Mouse (Mus musculus): ENCODE measurements around the gene Hoxd4. TPM values are rescaled to one million over a fixed set of nuclear protein-coding genes. Genes with fewer than 3 reads are reported as not detected.

Hoxd4 gene
- polyA plus RNA-seq, 1 experiment = 0.06 TPM

DNA sequence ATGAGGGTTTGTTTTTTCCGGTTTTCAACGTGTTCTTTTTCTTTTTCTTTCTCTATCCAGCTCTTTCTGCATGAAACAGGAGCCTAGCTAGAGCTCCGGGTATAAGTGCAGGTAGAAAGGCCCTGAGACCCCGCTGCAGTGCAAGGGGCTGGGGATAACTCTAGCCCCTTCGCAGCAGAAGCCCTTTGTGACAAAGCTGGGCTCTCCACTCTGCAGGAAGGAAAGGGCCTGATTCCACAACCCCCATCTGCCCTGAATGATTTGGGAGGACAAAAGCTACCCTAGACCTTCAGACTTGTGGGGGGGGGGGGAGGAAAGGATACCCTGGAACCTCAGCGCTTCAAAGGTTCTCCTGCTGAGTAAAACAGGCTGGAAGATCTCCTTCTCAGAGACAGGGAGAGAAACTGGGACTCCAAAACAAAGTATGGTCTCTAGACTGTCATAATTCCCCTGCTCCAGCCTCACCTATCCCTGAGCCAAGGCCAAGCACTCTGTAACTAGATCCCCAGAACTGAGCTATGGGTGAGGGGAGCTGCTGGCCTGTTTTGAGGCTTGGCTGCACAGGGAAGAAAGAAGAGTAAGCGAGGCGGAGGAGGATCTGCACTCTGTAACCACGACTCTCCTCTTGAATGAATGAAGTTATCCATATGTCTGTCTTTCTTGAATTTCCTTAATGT is 35.2 kb upstream of the Hoxd4 start:
- no peaks in the 10 kb centered on the region for H3K4me1 ChIP-seq (ENCODE audit: control insufficient read depth)
- H3K27me3 ChIP-seq (ENCODE audit: control insufficient read depth) = peaks cover 100% of the 10 kb centered on the region
- no peaks in the 10 kb centered on the region for H3K36me3 ChIP-seq (ENCODE audit: control insufficient read depth)
- H3K9me3 ChIP-seq (ENCODE audit: control insufficient read depth, low read length) = no peaks in the 10 kb centered on the region; the same call in 1 of the 2 replicates
- H3K4me3 ChIP-seq (replicated peaks) = no peak overlapping the region
- TF ChIP-seq TAL1 (IDR thresholded peaks at IDR 0.05; ENCODE audit: low read length) = no peak
- no peak for TF ChIP-seq GATA1 (IDR thresholded peaks at IDR 0.05; ENCODE audit: low read length)

DNA sequence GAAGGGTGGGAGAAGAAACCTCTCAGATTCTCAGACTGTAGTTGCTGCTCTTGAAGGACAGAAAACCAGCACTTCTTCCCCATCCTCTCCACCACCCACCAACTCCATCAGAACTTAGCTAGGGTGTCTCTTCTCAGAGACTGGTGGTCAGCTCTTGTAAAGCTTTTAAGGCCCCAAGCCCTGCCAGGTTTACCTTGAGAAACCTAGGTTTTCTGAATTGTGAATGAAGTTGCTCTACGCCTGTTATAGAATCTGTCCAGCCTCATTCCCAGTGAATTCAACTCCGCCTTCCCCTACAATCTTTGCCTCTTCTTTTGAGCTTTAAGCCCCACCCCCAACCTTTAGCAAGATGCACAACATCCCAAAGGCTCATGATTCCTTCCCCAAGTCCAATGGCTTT is 34.6 kb upstream of the Hoxd4 start:
- Histone ChIP-seq H3K27me3 (ENCODE audit: control insufficient read depth) (peaks cover 100% of the 10 kb centered on the region), H3K4me1 (ENCODE audit: control insufficient read depth) (no peaks in the 10 kb centered on the region), H3K4me3 (replicated peaks) (no peak overlapping the region), H3K36me3 (ENCODE audit: control insufficient read depth) (no peaks in the 10 kb centered on the region), H3K9me3 (ENCODE audit: control insufficient read depth, low read length) (no peaks in the 10 kb centered on the region; the same call in 1 of the 2 replicates)
- TF ChIP-seq GATA1 (IDR thresholded peaks at IDR 0.05; ENCODE audit: low read length) (no peak), TAL1 (IDR thresholded peaks at IDR 0.05; ENCODE audit: low read length) (no peak)

DNA sequence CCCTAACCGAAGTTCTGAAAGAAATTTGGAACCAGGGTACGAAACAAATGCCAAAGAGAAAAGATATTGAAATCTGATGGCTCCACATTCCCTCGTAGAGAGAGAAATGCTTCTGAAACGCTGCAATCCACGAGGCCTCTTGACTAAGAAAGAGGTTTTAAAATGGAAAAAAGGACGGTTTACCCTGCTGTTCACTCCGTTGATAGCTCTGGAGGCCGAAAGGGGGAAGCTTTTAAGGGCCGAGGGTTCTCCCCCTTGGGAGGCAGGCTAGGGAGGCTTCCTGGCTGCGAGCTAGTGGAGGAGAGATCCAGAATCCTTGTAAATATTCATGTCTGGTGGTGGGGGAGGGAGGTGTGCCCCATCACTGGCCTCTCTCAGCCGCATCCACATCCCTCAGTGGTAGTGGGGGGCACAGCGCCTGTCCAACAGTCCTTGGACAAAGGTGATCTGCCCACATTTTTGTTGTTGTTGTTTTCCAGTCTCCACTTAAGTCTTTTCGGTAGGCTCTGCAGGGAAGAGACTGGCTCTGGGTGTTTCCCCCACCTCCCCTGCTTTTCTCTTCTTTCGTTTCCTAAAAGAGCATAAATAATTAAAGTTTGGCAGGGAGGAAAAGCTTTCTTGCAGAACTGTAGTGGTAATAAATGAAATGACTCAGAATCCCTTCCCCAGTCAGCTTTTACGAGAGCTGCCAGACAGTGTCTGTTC is 32.7 kb upstream of the Hoxd4 start, which contains the start of gene Hoxd11:
Gene Hoxd11, plus strand, starts transcription at position 667 of the 705 bp plus-strand sequence.
- Histone ChIP-seq H3K9me3 (ENCODE audit: control insufficient read depth, low read length) (peaks cover 2% of the 10 kb centered on the region; the same call in 1 of the 2 replicates), H3K27me3 (ENCODE audit: control insufficient read depth) (peaks cover 100% of the 10 kb centered on the region), H3K4me3 (replicated peaks) (no peak within 1 kb of the TSS), H3K36me3 (ENCODE audit: control insufficient read depth) (no peaks in the 10 kb centered on the region), H3K4me1 (ENCODE audit: control insufficient read depth) (no peaks in the 10 kb centered on the region)
- TF ChIP-seq GATA1 (IDR thresholded peaks at IDR 0.05; ENCODE audit: low read length) (no peak), TAL1 (IDR thresholded peaks at IDR 0.05; ENCODE audit: low read length) (no peak)

GRCm38 (mm10) chr2:74679596-74679971 is 32.1 kb upstream of the Hoxd4 start:
- no peaks in the 10 kb centered on the region for H3K4me1 ChIP-seq (ENCODE audit: control insufficient read depth)
- H3K4me3 ChIP-seq (replicated peaks) = no peak overlapping the region
- TF ChIP-seq TAL1 (IDR thresholded peaks at IDR 0.05; ENCODE audit: low read length) = no peak
- no peak for TF ChIP-seq GATA1 (IDR thresholded peaks at IDR 0.05; ENCODE audit: low read length)
- H3K9me3 ChIP-seq (ENCODE audit: control insufficient read depth, low read length) = peaks cover 2% of the 10 kb centered on the region; the same call in 1 of the 2 replicates
- peaks cover 100% of the 10 kb centered on the region for H3K27me3 ChIP-seq (ENCODE audit: control insufficient read depth)
- no peaks in the 10 kb centered on the region for H3K36me3 ChIP-seq (ENCODE audit: control insufficient read depth)

DNA sequence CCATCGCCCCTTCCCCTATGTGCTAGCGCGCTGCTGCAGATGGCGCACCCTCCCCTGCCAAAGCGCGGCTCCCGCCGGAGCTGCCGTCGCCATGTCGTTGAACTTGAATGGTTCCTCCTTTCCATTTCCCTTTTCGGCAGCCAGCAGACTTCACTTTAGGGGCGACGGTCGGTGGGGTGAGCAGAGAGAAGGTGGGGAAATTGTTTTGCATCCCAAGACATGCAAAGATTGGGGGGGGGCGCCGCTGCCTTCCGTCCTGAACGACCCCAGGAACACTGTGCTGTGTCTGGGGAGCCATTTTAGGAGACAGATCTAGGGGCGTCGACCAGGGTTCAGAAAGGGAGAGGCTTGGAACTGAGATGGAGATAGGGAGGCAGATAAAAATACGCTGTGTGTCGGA is 31.7 kb upstream of the Hoxd4 start:
- Histone ChIP-seq H3K27me3 (ENCODE audit: control insufficient read depth) (peaks cover 100% of the 10 kb centered on the region), H3K4me1 (ENCODE audit: control insufficient read depth) (no peaks in the 10 kb centered on the region), H3K36me3 (ENCODE audit: control insufficient read depth) (no peaks in the 10 kb centered on the region), H3K9me3 (ENCODE audit: control insufficient read depth, low read length) (peaks cover 2% of the 10 kb centered on the region; the same call in 1 of the 2 replicates), H3K4me3 (replicated peaks) (no peak overlapping the region)
- TF ChIP-seq GATA1 (IDR thresholded peaks at IDR 0.05; ENCODE audit: low read length) = no peak
- TF ChIP-seq TAL1 (IDR thresholded peaks at IDR 0.05; ENCODE audit: low read length) = no peak

DNA sequence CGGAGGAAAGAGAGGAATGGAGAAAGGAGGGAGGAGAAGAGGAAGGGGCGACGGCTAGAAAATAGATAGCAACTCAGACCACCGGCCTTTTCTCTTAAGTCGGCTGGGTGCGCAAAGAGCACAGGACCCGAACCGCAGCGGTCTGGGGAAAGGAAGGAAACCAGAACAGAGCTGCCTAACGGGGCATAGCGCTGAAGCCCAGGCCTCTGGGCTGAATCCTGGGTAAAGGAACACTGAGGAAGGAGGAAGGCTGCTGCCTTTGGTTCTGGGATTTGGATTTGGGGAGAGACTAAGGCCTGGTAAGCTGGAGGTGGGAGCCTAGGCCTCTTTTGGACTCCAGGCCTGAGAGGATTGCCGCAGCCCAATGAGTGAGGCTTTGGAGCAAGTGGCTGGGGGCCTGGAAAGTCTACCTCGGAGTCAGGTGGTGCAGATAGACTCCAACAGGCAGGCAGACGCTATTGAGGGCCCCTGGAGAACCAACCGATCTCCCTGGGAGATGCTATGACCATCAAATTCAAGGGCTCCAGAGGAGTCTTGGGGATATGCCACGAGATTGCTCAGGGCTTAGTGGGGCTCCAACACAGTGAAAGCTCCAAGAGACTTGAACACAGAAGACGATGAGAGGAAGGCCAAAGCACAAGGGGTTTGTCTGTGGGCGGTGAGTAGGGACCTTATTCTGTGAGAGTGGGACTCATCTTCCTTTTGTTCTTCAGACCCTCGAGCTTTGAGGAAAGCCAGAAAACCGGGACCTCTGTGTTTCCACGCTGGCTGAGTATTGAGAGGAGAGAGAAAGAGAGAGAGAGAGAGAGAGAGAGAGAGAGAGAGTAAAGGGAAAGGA is 30.9 kb upstream of the Hoxd4 start:
- Histone ChIP-seq H3K4me1 (ENCODE audit: control insufficient read depth) (no peaks in the 10 kb centered on the region), H3K36me3 (ENCODE audit: control insufficient read depth) (no peaks in the 10 kb centered on the region), H3K27me3 (ENCODE audit: control insufficient read depth) (peaks cover 100% of the 10 kb centered on the region), H3K9me3 (ENCODE audit: control insufficient read depth, low read length) (peaks cover 2% of the 10 kb centered on the region; the same call in 1 of the 2 replicates), H3K4me3 (replicated peaks) (no peak overlapping the region)
- TF ChIP-seq TAL1 (IDR thresholded peaks at IDR 0.05; ENCODE audit: low read length) (no peak), GATA1 (IDR thresholded peaks at IDR 0.05; ENCODE audit: low read length) (no peak)

GRCm38 (mm10) chr2:74681594-74682531 is 29.9 kb upstream of the Hoxd4 start:
- Histone ChIP-seq H3K4me3 (replicated peaks) (no peak overlapping the region), H3K27me3 (ENCODE audit: control insufficient read depth) (peaks cover 100% of the 10 kb centered on the region), H3K4me1 (ENCODE audit: control insufficient read depth) (no peaks in the 10 kb centered on the region), H3K36me3 (ENCODE audit: control insufficient read depth) (no peaks in the 10 kb centered on the region), H3K9me3 (ENCODE audit: control insufficient read depth, low read length) (peaks cover 2% of the 10 kb centered on the region; the same call in 1 of the 2 replicates)
- TF ChIP-seq GATA1 (IDR thresholded peaks at IDR 0.05; ENCODE audit: low read length) (no peak), TAL1 (IDR thresholded peaks at IDR 0.05; ENCODE audit: low read length) (no peak)

GRCm38 (mm10) chr2:74682796-74683195 is 28.9 kb upstream of the Hoxd4 start:
- H3K4me3 ChIP-seq (replicated peaks) = no peak overlapping the region
- no peaks in the 10 kb centered on the region for H3K4me1 ChIP-seq (ENCODE audit: control insufficient read depth)
- no peaks in the 10 kb centered on the region for H3K36me3 ChIP-seq (ENCODE audit: control insufficient read depth)
- H3K27me3 ChIP-seq (ENCODE audit: control insufficient read depth) = peaks cover 100% of the 10 kb centered on the region
- peaks cover 5% of the 10 kb centered on the region; the same call in 1 of the 2 replicates for H3K9me3 ChIP-seq (ENCODE audit: control insufficient read depth, low read length)
- no peak for TF ChIP-seq TAL1 (IDR thresholded peaks at IDR 0.05; ENCODE audit: low read length)
- no peak for TF ChIP-seq GATA1 (IDR thresholded peaks at IDR 0.05; ENCODE audit: low read length)
